Mouse (Mus musculus) embryonic facial prominence, embryonic 15.5 days (tissue): ENCODE data around the gene Arl16. TPM values are rescaled to one million over a fixed set of nuclear protein-coding genes. Genes with fewer than 3 reads are reported as not detected.

Source experiments
- ATAC-seq: fragments of 200-750 bp; cut with Nextera tagmentation; 2 replicates; pipeline ENCODE4 v1.8.0; 2017; ENCODE audit warnings: low read depth, moderate TSS enrichment; ENCODE audit not compliant: insufficient number of reproducible peaks, low FRiP score, low TSS enrichment
- H3K27ac ChIP-seq: fragments of 300-500 bp; sonication (generic); replicated peaks from 2 replicates; pipeline ENCODE4 v1.5.1; 2015; ENCODE audit warnings: mild to moderate bottlenecking, inconsistent platforms
- H3K27me3 ChIP-seq: fragments of 300-500 bp; sonication (generic); 2 replicates; pipeline ENCODE4 v1.6.1; 2015; ENCODE audit warnings: inconsistent platforms
- H3K36me3 ChIP-seq: fragments of 300-500 bp; sonication (generic); 2 replicates; pipeline ENCODE4 v1.6.1; 2015; ENCODE audit warnings: mild to moderate bottlenecking, inconsistent platforms
- H3K4me1 ChIP-seq: fragments of 300-500 bp; sonication (generic); 2 replicates; pipeline ENCODE4 v1.6.1; 2015; ENCODE audit warnings: inconsistent platforms
- H3K4me2 ChIP-seq: fragments of 300-500 bp; sonication (generic); replicated peaks from 2 replicates; pipeline ENCODE4 v1.6.1; 2015; ENCODE audit warnings: mild to moderate bottlenecking, inconsistent platforms
- H3K4me3 ChIP-seq: fragments of 300-500 bp; sonication (generic); replicated peaks from 2 replicates; pipeline ENCODE4 v1.5.1; 2015; ENCODE audit warnings: mild to moderate bottlenecking, inconsistent platforms
- H3K9ac ChIP-seq: fragments of 300-500 bp; sonication (generic); 2 replicates; pipeline ENCODE4 v1.6.1; 2015; ENCODE audit warnings: inconsistent platforms
- H3K9me3 ChIP-seq: fragments of 300-500 bp; sonication (generic); replicated peaks from 2 replicates; pipeline ENCODE4 v1.6.1; 2016; ENCODE audit warnings: inconsistent platforms
- WGBS: fragments of 180-500 bp; shearing (Covaris S2); methylation state at CpG from one replicate; pipeline ENCODE4 v1.1.7; 2015; 5-methylcytosine and 5-hydroxymethylcytosine counted together
- polyA plus RNA-seq: library from polyadenylated mRNA; unstranded; fragments of >200 nt; fragmentation: Nextera tagmentation; extraction: Ambion mirVana; gene quantifications from 2 replicates; pipeline ENCODE4 v1.2.1, GENCODE M21; 2015

Gene Arl16
- polyA plus RNA-seq, 1 experiment from 2014 or later, result 57.1 TPM

- H3K4me2 ChIP-seq, result no peak overlapping the region
- H3K27ac ChIP-seq, result no peak overlapping the region
- 78% methylated on average over 5 of the region's 5 CpGs for WGBS
- H3K9ac ChIP-seq, result no peak overlapping the region
- H3K27me3 ChIP-seq, result no peaks in the 10 kb centered on the region
- no peaks in the 10 kb centered on the region for H3K9me3 ChIP-seq
- ATAC-seq, result no peak
- no peak overlapping the region for H3K4me3 ChIP-seq
- peaks cover 55% of the 10 kb centered on the region for H3K36me3 ChIP-seq
- peaks cover 27% of the 10 kb centered on the region for H3K4me1 ChIP-seq
Observed at GRCm38 (mm10) chr11:120464365-120464764, 3.0 kb downstream of the Arl16 start.

- no peaks in the 10 kb centered on the region for H3K9me3 ChIP-seq
- H3K27me3 ChIP-seq, result no peaks in the 10 kb centered on the region
- H3K9ac ChIP-seq, result no peak overlapping the region
- no peak for ATAC-seq
- H3K4me3 ChIP-seq, result no peak overlapping the region
- WGBS, result 87% methylated on average over 2 of the region's 2 CpGs
- H3K4me2 ChIP-seq, result no peak overlapping the region
- no peak overlapping the region for H3K27ac ChIP-seq
- H3K4me1 ChIP-seq, result peaks cover 31% of the 10 kb centered on the region
- peaks cover 54% of the 10 kb centered on the region for H3K36me3 ChIP-seq
Observed at GRCm38 (mm10) chr11:120463536-120463935, 3.9 kb downstream of the Arl16 start.

- H3K27ac ChIP-seq, result no peak overlapping the region
- peak overlapping the region; percentile 95 for H3K4me3 ChIP-seq
- H3K9me3 ChIP-seq, result no peaks in the 10 kb centered on the region
- no peaks in the 10 kb centered on the region for H3K27me3 ChIP-seq
- peak overlapping the region; percentile 96 for H3K9ac ChIP-seq
- WGBS, result 64% methylated on average over 6 of the region's 6 CpGs
- peaks cover 47% of the 10 kb centered on the region for H3K36me3 ChIP-seq
- peak overlapping the region; percentile 75 for H3K4me2 ChIP-seq
- peaks cover 24% of the 10 kb centered on the region for H3K4me1 ChIP-seq
- ATAC-seq, result no peak
Observed at GRCm38 (mm10) chr11:120458847-120459597, 8.4 kb downstream of the Arl16 start.

DNA sequence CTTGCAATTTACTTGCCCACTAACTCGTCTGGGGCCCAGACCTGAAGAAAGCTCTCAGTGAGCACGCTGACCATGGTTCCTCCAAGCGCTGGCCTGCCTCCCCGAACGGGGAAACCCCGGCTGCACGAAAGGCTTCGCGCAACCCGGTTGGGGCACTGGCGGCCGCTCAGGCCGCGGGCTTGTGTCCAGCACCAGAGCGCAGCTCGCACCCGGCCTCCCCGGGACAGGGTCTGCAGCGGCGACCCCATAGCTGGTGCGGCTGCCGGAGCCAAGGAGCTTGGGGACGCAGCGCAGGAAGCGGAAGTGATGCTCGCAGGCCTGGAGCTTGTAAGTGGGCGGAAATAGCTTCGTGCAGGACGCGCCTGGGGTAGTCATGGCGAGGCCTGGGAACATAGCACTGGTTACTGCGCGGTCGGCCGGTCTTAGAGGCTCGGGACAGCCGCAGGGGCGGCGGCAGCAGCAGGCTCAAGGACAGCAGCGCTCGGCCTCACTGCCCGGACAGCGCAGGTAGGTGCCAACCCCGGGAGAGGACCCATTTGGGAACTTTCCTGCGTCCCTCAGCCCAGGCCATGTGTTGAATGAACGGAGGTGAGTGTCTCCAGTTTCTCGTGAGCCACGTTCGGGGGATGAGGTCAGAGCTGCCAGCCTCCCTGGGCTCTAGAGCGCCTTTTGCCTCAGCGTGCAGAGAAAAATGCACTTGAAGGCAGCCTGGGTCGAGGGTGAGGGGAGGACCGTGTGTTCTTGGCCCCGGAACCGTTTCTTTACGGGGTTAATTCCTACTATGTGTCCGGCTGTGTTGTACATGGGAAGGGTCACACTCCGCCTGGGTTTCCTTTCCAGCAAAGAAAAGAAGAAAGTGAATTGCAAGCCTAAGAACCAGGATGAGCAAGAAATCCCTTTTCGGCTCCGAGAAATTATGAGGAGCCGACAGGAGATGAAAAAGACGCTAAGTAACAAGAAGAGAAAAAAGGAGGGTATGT is 9.3 kb downstream of the Arl16 start, which contains the start of the genes Oxld1 and Ccdc137:
Gene Oxld1 (minus strand): TSS at position 297 of the 980 bp plus-strand sequence.
Gene Ccdc137 (plus strand): TSS at position 344 of the 980 bp plus-strand sequence.
- Histone ChIP-seq H3K9me3 (no peaks in the 10 kb centered on the region), H3K4me1 (peaks cover 24% of the 10 kb centered on the region), H3K9ac (peak within 1 kb of the TSS; percentile 96), H3K36me3 (peaks cover 38% of the 10 kb centered on the region), H3K4me3 (peak within 1 kb of the TSS; percentile 95), H3K27ac (peak within 1 kb of the TSS; percentile 82), H3K27me3 (no peaks in the 10 kb centered on the region), H3K4me2 (peak within 1 kb of the TSS; percentile 75)
- 3% methylated on average over 62 of the region's 62 CpGs for WGBS
- peak; percentile 88 for ATAC-seq

- Histone ChIP-seq H3K9me3 (no peaks in the 10 kb centered on the region), H3K4me2 (peak overlapping the region; percentile 75), H3K4me1 (peaks cover 24% of the 10 kb centered on the region), H3K27me3 (no peaks in the 10 kb centered on the region), H3K36me3 (peaks cover 31% of the 10 kb centered on the region), H3K27ac (peak overlapping the region; percentile 82), H3K9ac (peak overlapping the region; percentile 96), H3K4me3 (peak overlapping the region; percentile 95)
- 29% methylated on average over 14 of the region's 14 CpGs for WGBS
- ATAC-seq, result no peak
Observed at GRCm38 (mm10) chr11:120457370-120457769, 10.0 kb downstream of the Arl16 start.

- WGBS, result 93% methylated on average over 7 of the region's 7 CpGs
- Histone ChIP-seq H3K27me3 (no peaks in the 10 kb centered on the region), H3K9me3 (no peaks in the 10 kb centered on the region), H3K4me1 (peaks cover 24% of the 10 kb centered on the region), H3K27ac (no peak overlapping the region), H3K9ac (no peak overlapping the region), H3K4me2 (no peak overlapping the region), H3K36me3 (peaks cover 13% of the 10 kb centered on the region), H3K4me3 (no peak overlapping the region)
- ATAC-seq, result no peak
Observed at GRCm38 (mm10) chr11:120455413-120455812, 12.0 kb downstream of the Arl16 start.

DNA sequence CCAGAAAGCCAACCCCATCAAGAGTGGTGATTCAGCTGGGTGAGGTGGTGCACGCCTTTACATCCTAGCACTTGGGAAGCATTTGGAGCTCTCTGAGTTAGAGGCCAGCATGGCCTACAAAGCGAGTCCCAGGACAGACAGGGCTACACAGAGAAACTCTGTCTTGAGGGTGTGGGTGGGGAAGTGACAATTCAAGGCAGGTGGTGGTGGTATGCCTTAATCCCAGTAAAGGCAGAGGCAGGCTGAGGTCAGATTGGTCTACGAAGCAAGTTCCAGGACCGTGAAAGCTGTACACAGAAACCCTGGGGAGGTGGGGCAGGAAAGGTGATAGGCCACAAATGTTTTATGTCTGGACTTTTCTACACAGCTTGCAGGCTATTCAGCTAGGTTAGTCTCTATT is 12.4 kb downstream of the Arl16 start:
- Histone ChIP-seq H3K9ac (no peak overlapping the region), H3K4me3 (no peak overlapping the region), H3K4me1 (peaks cover 24% of the 10 kb centered on the region), H3K27me3 (no peaks in the 10 kb centered on the region), H3K9me3 (no peaks in the 10 kb centered on the region), H3K4me2 (no peak overlapping the region), H3K36me3 (peaks cover 10% of the 10 kb centered on the region), H3K27ac (no peak overlapping the region)
- ATAC-seq, result no peak
- 89% methylated on average over 4 of the region's 4 CpGs for WGBS

- 90% methylated on average over 4 of the region's 4 CpGs for WGBS
- H3K4me1 ChIP-seq, result peaks cover 12% of the 10 kb centered on the region; the same call in 1 of the 2 replicates
- H3K4me3 ChIP-seq, result no peak within 1 kb of the TSS
- H3K9ac ChIP-seq, result no peak within 1 kb of the TSS
- no peak within 1 kb of the TSS for H3K27ac ChIP-seq
- no peak for ATAC-seq
- no peak within 1 kb of the TSS for H3K4me2 ChIP-seq
- no peaks in the 10 kb centered on the region for H3K9me3 ChIP-seq
- H3K36me3 ChIP-seq, result 0 out of 2 replicates have a peak, but pooled peaks cover 4% of the 10 kb centered on the region
- H3K27me3 ChIP-seq, result no peaks in the 10 kb centered on the region
Observed at GRCm38 (mm10) chr11:120453306-120453705, 14.1 kb downstream of the Arl16 start, which contains the start of gene Pde6g. TSS of gene Pde6g (minus strand) at chr11:120453500.

DNA sequence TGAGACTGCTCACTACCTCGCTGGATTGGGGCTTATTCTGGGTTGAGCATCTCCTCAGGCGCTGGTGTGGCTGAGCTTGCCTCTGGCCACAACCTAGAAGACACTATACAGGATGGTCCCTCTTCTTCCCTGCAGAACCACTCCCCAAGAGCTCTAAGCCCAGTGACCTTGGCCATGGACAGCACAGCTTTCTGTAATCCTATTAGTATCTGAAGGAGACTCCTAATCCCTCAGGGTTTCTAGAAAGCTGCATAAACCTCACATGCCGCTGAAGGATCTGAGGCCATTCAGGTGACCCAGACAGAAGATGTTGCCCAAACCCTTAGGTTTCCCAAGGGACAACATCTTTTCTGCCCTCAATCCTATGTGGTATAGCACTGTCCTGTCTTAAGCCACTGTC is 15.2 kb downstream of the Arl16 start:
- Histone ChIP-seq H3K4me2 (no peak overlapping the region), H3K9me3 (no peaks in the 10 kb centered on the region), H3K4me1 (peaks cover 11% of the 10 kb centered on the region; the same call in 1 of the 2 replicates), H3K27me3 (no peaks in the 10 kb centered on the region), H3K9ac (no peak overlapping the region), H3K36me3 (0 out of 2 replicates have a peak, but pooled peaks cover 4% of the 10 kb centered on the region), H3K4me3 (no peak overlapping the region), H3K27ac (no peak overlapping the region)
- 71% methylated on average over 3 of the region's 3 CpGs for WGBS
- ATAC-seq, result no peak

GRCm38 (mm10) chr11:120447179-120447578 is 20.2 kb downstream of the Arl16 start:
- Histone ChIP-seq H3K4me3 (no peak overlapping the region), H3K9ac (no peak overlapping the region), H3K9me3 (no peaks in the 10 kb centered on the region), H3K27ac (no peak overlapping the region), H3K27me3 (no peaks in the 10 kb centered on the region), H3K4me1 (no peaks in the 10 kb centered on the region), H3K4me2 (no peak overlapping the region), H3K36me3 (no peaks in the 10 kb centered on the region)
- ATAC-seq, result no peak
- WGBS, result 61% methylated on average over 7 of the region's 7 CpGs

- Histone ChIP-seq H3K9ac (no peak overlapping the region), H3K9me3 (no peaks in the 10 kb centered on the region), H3K36me3 (no peaks in the 10 kb centered on the region), H3K4me2 (no peak overlapping the region), H3K27me3 (no peaks in the 10 kb centered on the region), H3K27ac (no peak overlapping the region), H3K4me3 (no peak overlapping the region), H3K4me1 (no peaks in the 10 kb centered on the region)
- no peak for ATAC-seq
- WGBS, result 75% methylated on average over 3 of the region's 3 CpGs
Observed at GRCm38 (mm10) chr11:120445475-120445874, 21.9 kb downstream of the Arl16 start.
